Mouse (Mus musculus): ENCODE measurements around the gene Ccdc33.

DNA sequence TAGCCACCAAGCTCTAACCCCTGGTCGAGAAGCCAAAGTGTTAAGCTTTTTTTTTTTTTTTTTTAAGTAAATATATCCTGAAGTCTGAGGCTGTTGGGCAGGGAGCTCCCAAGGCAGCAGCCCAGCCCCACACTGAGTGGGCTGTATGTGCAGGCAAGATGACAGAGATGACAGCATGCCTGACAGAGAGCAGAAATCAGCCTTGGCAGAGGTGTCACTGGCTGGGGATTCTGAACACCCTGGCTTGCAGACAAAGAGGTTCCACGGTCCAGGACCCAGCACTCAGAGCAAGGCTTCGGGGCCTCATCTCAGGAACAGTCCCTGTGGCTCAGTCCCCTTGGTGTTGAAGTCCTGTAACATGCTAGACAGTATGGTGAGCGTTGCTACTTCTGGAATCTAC lies 41.2 kb upstream of the Ccdc33 start:
- TF ChIP-seq CTCF (IDR thresholded peaks at IDR 0.05; ENCODE audit: low read depth) (no peak), EP300 (IDR thresholded peaks at IDR 0.05; ENCODE audit: low read depth) (no peak)

Measured in liver, embryonic 14.5 days (tissue).